Mouse (Mus musculus) embryonic stem cell, embryonic (primary cell): ENCODE results near the gene Supt7l.

Experiments
- CTCF ChIA-PET, 4 experiments: fragments of 300-600 bp in 2 of 4; fragments of 350-600 bp in 2 of 4; sonication (Branson Sonifier 250); formaldehyde crosslinking; loops; one replicate each; lab custom pipeline; 2022; ENCODE audit warnings: inconsistent platforms in 2 of 4; lab: Charles Lee
- POLR2A ChIA-PET, 4 experiments: fragments of 300-600 bp in 2 of 4; fragments of 350-600 bp in 2 of 4; sonication (Branson Sonifier 250); formaldehyde crosslinking; loops; one replicate each; lab custom pipeline; 2022; ENCODE audit warnings: antibody characterized with exemption in 4 of 4, inconsistent platforms in 1 of 4; lab: Charles Lee

The Supt7l gene

DNA sequence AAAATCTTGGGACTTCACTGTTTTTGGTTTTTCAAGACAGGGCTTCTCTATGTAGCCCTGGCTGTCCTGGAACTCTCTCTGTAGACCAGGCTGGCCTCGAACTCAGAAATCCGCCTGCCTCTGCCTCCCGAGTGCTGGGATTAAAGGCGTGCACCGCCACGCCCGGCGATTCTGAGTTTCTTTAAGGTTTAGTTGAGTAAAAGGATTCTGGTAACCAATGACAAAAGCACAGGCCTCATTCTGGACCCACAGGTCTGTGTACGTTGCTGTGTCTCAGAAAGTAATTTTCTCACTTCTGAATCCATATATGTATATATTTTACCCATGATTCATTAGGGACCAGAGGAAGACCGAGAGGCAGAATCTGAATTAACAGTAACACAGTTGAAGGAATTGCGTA, at the start of gene Supt7l:
Gene Supt7l, minus strand, starts transcription at position 101 of the 400 bp plus-strand sequence.
- CTCF ChIA-PET: interaction anchor here in 2 of 4 experiments (0.5 to 0.7 kb wide), 2 partner anchors 457 to 678 kb away, joined by 5 read pairs; no protein-coding TSS in a partner anchor
- POLR2A ChIA-PET: interaction anchor here in 3 of 4 experiments (1.0 to 2.9 kb wide), 11 partner anchors 9 to 326 kb away, joined by 3 to 9 read pairs (median 5); partner anchors contain the start of gene Zfp512 (in 1 of the 3)

DNA sequence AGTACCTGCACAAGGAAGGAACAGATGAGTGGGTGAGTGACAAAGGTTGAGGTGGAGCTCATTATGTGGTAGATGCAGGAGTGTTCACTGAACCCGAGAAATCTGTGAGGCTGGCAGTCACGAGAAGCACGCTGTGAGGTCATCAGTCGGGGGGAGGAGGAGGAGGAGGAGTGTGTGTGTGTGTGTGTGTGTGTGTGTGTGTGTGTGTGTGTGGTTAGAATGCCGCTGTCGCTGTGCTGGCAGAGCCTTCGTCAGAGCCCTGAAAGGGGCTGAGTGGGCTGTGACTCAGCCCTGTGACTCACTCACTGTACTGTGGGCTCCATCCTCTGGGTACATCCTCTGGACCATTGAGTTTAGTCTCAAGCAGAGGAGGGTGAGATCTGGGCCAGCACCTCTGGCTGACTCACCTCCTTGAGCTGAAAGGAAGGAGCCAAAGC, 49.0 kb upstream of the Supt7l start:
- POLR2A ChIA-PET: interaction anchor here in 2 of 4 experiments (0.6 to 1.9 kb wide), 3 partner anchors 19 to 20 kb away, joined by 3 to 4 read pairs (median 4); partner anchors contain the start of gene Mrpl33 (in 2 of the 2)
- CTCF ChIA-PET: interaction anchor here in 2 of 4 experiments (0.7 to 1.0 kb wide), 3 partner anchors 13 to 641 kb away, joined by 3 to 5 read pairs (median 4); no protein-coding TSS in a partner anchor

GRCm38 (mm10) chr5:31573722-31574121, 46.1 kb upstream of the Supt7l start:
- POLR2A ChIA-PET: interaction anchor here in 2 of 4 experiments (0.7 to 0.8 kb wide), 2 partner anchors 46 to 466 kb away, joined by 3 read pairs; partner anchors contain the start of gene Slc30a3 (in 1 of the 2)

DNA sequence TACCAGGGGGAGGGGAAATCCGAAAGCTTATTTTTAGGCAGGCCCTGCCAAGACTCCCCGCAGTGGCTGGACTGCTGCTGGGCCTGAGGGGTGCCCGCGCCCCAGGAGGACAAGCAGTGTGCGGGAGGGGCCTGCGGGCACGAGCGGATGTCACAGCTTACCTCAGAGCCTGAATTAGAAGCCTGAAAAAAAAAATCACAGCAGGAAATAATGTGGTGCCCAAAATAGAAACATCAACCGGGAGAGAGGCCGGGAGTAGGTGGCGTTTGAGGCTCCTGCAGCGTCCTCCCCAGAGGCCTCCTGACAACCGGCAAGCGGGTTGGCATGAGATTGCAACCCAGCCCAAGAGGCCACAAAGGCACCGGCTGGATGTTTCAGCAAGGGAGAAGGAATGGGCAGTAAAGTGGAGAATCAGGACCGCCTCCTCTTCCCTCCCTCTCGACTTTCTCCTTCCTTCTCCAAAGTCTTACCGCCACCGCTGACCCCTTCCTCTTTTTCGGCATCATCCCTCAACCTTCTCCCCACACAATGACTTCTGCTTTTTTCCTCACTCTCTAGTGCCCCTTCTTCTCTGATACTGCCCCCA, 43.5 kb upstream of the Supt7l start:
- CTCF ChIA-PET: interaction anchor here in 1 of 4 experiments (0.6 kb wide), 1 partner anchor 11 kb away, joined by 12 read pairs; no protein-coding TSS in a partner anchor
- POLR2A ChIA-PET: interaction anchor here in 2 of 4 experiments (0.6 to 1.5 kb wide), 2 partner anchors 11 to 52 kb away, joined by 3 to 4 read pairs; no protein-coding TSS in a partner anchor

More at GRCm38 (mm10) chr5:31573722-31574121, 46.1 kb upstream of the Supt7l start:
- CTCF ChIA-PET: interaction anchor here in 1 of 4 experiments (1.9 kb wide), 1 partner anchor 11 kb away, joined by 7 read pairs; no protein-coding TSS in a partner anchor

DNA sequence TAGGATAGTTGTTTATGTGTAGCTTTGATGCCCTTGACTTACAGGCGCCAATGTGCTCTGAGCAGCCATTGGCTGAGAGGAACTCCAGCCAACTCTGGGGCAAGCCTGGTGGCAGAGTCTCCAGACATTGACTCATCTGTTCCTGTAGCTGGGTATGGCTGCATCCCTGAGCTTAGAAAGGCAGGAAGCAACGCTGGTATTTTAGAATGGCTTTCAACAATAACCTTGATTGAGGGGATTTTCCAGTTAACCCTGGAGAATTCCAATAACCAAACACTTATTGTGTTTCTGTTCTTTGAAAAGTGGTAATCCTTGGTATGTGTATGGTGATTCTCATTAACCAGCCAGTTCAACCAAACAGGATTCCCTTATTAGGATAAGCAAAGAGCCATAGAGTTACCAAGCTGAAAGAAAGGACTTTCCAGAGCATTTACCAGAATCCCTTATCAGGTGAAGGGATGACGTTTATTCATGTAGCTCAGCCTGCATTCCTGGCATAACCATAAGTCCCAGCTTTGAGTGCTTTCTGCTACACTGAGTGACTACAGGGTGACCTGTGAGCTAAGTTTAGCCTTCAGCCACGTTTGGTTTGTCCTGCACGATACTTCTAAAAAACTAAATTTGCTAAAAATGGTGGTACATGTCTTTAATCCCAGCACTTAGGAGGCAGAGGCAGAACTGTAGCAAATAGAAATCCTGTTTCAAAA, 40.5 kb upstream of the Supt7l start:
- CTCF ChIA-PET: no interaction called here

DNA sequence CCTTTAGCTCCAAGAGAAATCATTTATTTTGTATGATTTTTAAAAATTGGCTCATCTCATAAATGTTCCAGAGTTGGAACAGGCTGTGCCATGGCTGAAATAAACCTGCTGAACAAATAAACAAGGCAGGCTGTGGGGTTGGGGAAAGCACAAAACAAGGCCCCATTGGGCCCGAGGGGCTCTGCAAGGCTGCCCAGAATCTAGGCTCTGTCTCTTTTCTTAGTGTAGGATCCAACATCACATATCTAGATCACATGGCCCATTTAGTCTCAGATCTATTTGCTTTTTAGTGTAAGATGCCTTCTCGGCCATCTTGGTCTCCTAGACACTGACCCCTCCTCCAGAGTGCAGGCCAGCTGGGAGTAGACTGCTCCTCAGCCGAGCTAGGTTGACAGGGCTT, 38.9 kb upstream of the Supt7l start:
- CTCF ChIA-PET: interaction anchor here in 1 of 4 experiments (0.7 kb wide), 1 partner anchor 17 kb away, joined by 4 read pairs; no protein-coding TSS in a partner anchor
- POLR2A ChIA-PET: interaction anchor here in 1 of 4 experiments (0.7 kb wide), 1 partner anchor 78 kb away, joined by 3 read pairs; no protein-coding TSS in a partner anchor

More for the DNA sequence above, 40.5 kb upstream of the Supt7l start:
- POLR2A ChIA-PET: interaction anchor here in 1 of 4 experiments (1.3 to 1.6 kb wide), 2 partner anchors 12 to 29 kb away, joined by 3 to 6 read pairs; partner anchors contain the start of gene Mrpl33

DNA sequence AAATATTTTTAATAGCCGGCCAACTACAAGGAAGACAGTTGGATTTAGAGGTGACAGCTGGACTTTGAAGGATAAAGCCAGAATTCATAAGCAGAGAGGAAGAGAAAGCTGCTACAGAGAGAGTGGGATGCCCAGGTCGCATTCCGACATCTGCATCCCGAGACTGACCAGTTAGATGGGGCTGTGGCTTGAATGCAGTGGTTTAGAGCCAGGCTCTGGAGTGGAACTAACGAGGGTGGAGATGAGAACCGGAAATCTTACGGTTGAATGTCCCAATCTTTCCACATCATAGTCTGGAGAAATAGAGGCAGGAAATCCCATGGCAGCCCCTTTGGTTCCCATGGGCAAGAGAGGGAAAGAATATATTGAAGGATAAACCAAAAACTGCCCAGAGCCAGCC, 38.4 kb upstream of the Supt7l start:
- CTCF ChIA-PET: interaction anchor here in 1 of 4 experiments (0.6 kb wide), 1 partner anchor 283 kb away, joined by 11 read pairs; no protein-coding TSS in a partner anchor
- POLR2A ChIA-PET: no interaction called here

DNA sequence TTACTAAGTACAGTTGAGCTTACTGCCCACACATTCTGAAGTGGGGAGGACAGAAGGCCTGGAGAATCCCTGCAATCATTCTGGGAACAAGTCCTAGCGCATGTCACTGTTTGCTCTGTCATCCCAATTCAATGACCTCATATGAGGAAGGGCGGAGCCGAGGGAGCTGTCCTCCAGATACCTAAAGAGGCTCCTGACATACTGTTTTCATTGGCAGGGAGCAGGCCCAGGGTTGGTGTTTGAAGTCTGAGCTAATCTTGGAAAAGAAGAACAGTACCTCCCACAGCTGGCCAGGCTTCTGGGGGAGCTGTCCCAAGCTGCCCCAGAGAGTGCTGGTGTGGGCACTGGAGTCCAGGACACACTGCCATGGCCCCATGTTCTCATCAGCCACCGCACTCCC, 37.4 kb upstream of the Supt7l start:
- CTCF ChIA-PET: interaction anchor here in 1 of 4 experiments (0.8 to 1.1 kb wide), 2 partner anchors 633 to 738 kb away, joined by 3 read pairs; no protein-coding TSS in a partner anchor
- POLR2A ChIA-PET: interaction anchor here in 2 of 4 experiments (0.5 to 1.3 kb wide), 4 partner anchors 14 to 982 kb away, joined by 3 to 5 read pairs (median 4); partner anchors contain the start of gene Mrpl33 (in 1 of the 2)

- ChIA-PET POLR2A (interaction anchor here (0.5 to 1.3 kb wide), 4 partner anchors 15 to 135 kb away, joined by 3 to 4 read pairs (median 3); no protein-coding TSS in a partner anchor), CTCF (interaction anchor here (0.5 to 2.0 kb wide), 20 partner anchors 9 to 815 kb away, joined by 3 to 10 read pairs (median 4); partner anchors contain the start of gene Mrpl33 (in 2 of the 4))
Observed at GRCm38 (mm10) chr5:31563905-31564304, 36.3 kb upstream of the Supt7l start.

DNA sequence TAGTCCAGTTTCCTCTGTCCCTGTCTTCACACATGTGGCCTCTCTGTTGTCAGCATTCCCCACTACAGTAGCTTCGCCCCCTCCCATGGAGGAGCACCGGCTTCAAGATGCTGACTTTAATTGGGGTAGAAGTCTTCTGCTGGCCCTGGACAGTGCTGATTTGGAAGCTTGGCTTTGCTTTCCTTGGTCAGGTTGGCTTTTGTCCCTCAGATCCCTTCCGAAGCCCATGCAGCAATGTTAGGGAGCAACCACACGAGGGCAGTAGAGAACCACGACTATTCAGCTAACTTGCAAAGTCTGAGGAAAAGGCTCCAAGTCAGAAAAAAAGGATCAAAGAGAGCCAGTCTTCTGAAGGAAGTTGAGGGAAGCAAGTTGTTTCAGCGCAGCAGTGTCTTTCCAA, 35.9 kb upstream of the Supt7l start:
- CTCF ChIA-PET: interaction anchor here (0.5 to 2.0 kb wide), 22 partner anchors 9 to 815 kb away, joined by 3 to 10 read pairs (median 4); partner anchors contain the start of gene Mrpl33 (in 2 of the 4)
- POLR2A ChIA-PET: interaction anchor here (0.5 to 1.3 kb wide), 5 partner anchors 16 to 135 kb away, joined by 3 to 4 read pairs (median 3); no protein-coding TSS in a partner anchor

- CTCF ChIA-PET: interaction anchor here in 3 of 4 experiments (0.6 to 2.0 kb wide), 5 partner anchors 10 to 636 kb away, joined by 3 to 7 read pairs (median 6); no protein-coding TSS in a partner anchor
- POLR2A ChIA-PET: interaction anchor here in 1 of 4 experiments (0.6 to 0.8 kb wide), 2 partner anchors 35 to 59 kb away, joined by 3 to 4 read pairs; partner anchors contain the start of gene Mrpl33
Observed at GRCm38 (mm10) chr5:31562036-31562666, 34.5 kb upstream of the Supt7l start.

DNA sequence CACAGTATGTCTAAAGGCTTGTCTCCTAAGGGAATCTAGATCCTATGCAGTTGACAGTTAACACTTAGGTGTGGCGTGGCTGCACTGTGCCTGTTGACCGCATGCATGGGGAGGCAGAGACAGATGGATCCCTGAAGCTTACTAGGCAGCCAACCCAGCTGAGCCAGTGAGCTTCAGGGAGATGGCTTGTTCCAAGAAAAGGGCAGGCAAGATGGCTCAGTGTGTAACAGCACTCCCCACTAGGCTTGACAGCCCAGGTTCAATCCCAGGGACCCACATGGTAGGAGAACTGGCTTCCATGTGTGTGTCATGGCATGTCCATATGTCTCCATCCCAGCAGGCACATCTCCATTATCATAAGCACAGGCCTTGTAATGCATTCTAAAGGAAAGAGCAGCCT, 32.7 kb upstream of the Supt7l start:
- POLR2A ChIA-PET: interaction anchor here in 1 of 4 experiments (0.8 kb wide), 1 partner anchor 36 kb away, joined by 3 read pairs; the partner anchor contains the start of gene Mrpl33
- CTCF ChIA-PET: interaction anchor here in 1 of 4 experiments (0.5 kb wide), 1 partner anchor 11 kb away, joined by 12 read pairs; no protein-coding TSS in a partner anchor

DNA sequence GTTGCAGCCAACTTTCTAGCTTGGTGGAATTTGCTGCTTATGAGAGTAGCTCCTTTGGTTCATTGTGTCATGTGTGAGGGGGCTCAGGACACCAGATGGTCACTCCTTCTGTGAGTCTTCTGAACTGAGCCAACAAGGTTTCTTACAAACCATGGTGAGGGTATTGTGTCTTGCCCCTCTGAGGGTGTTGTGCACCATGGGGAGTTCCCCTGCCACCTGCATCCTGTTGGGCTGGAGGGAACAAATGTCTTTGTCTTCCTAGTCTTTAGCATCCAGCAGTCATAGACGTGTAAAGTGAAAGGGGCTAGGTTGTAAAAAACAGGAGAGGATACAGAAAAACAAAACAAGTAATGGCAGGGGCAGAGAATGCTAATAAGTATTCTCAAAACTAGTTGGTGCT, 31.8 kb upstream of the Supt7l start:
- CTCF ChIA-PET: no interaction called here
- POLR2A ChIA-PET: interaction anchor here in 3 of 4 experiments (0.5 to 1.3 kb wide), 4 partner anchors 25 to 43 kb away, joined by 3 read pairs; partner anchors contain the start of gene Mrpl33 (in 1 of the 3)

- ChIA-PET CTCF (interaction anchor here in 2 of 4 experiments (0.7 to 1.1 kb wide), 3 partner anchors 28 to 1556 kb away, joined by 3 to 9 read pairs (median 3); no protein-coding TSS in a partner anchor), POLR2A (interaction anchor here in 2 of 4 experiments (0.7 to 2.2 kb wide), 7 partner anchors 8 to 84 kb away, joined by 3 to 6 read pairs (median 3); partner anchors contain the start of genes Slc4a1ap (in 1 of the 2) and Supt7l (in 1 of the 2))
Observed at GRCm38 (mm10) chr5:31535228-31535627, 7.6 kb upstream of the Supt7l start.

DNA sequence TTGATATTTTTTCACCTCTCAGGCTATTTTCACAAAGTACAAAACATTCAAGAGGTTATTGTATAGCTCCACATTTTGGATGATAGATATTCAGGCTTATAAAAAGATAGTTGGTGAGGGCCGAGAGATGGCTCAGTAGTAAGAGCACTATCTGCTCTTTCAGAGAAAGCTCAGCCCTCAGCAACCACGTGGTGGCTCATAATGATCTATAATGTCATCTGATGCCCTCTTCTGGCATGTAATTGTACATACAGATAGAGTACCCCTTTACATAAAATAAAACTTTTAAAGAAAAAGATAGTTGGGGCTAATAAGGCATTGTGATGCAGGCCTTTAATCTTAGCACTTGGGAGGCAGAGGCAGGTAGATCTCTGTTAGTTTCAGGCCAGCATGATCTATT, 953 bp upstream of the Supt7l start:
- CTCF ChIA-PET: no interaction called here
- POLR2A ChIA-PET: interaction anchor here in 2 of 4 experiments (0.6 to 2.9 kb wide), 7 partner anchors 10 to 616 kb away, joined by 3 to 9 read pairs (median 4); partner anchors contain the start of genes Emilin1 (in 1 of the 2) and Gpn1 (in 1 of the 2)

- ChIA-PET CTCF (interaction anchor here in 1 of 4 experiments (0.5 kb wide), 1 partner anchor 458 kb away, joined by 5 read pairs; no protein-coding TSS in a partner anchor), POLR2A (interaction anchor here (0.6 to 2.9 kb wide), 20 partner anchors 9 to 957 kb away, joined by 3 to 9 read pairs (median 4); partner anchors contain the start of genes Gm29609 (in 1 of the 4), Gtf3c2 (in 1 of the 4) and Zfp512 (in 1 of the 4))
Observed at GRCm38 (mm10) chr5:31527117-31527680, 408 bp downstream of the Supt7l start.
